Mouse (Mus musculus): Measurements from ENCODE around the gene Magi1.

- no peak for TF ChIP-seq POLR2A (IDR thresholded peaks at IDR 0.05; ENCODE audit: extremely low read depth, insufficient read depth, low read length)
- no peak for TF ChIP-seq CTCF (IDR thresholded peaks at IDR 0.05; ENCODE audit: low read depth, low read length)
These were observed 546.6 kb downstream of the Magi1 start for GRCm38 (mm10) chr6:93737083-93737482.
